Mouse (Mus musculus) heart, adult 18-20 months (tissue): ENCODE measurements around the gene Gm9803. TPM values are rescaled to one million over a fixed set of nuclear protein-coding genes. Genes with fewer than 3 reads are reported as not detected.
A peak's percentile ranks its signal among the peaks of the same experiment; 100 is the strongest.

Source experiments
- DNase-seq, 2 experiments: peaks; one replicate each; pipeline ENCODE4 v3.0.0; 2021 to 2022; ENCODE audit warnings: mixed read lengths in 1 of 2
- total RNA-seq, 2 experiments: library from RNA; stranded (reverse); gene quantifications; 2 replicates each; pipeline ENCODE4 v1.2.3; 2021

Gm9803 gene
- total RNA-seq, 2 experiments from 2014 or later = 8.0 to 9.8 TPM

DNA sequence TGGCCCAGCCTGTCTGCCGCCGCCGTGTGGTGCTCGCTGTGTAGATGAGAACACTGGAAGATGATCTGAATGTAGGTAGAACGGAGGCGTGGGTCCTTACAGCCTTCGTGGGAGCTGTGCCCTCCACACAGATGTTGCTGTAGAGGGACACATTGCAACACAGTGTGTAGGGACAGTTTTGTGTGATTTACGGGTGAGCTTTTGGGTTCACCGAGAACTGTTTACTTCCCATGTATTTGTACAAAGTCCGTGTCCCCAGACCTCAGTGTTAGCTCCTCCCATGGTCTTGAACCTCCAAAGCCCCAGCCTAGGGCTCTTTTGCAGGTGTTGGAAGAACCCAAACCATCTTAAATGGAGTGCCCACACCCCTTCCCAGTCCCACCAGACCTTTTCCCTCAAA is 10.9 kb upstream of the Gm9803 start:
- DNase-seq = no peak

DNA sequence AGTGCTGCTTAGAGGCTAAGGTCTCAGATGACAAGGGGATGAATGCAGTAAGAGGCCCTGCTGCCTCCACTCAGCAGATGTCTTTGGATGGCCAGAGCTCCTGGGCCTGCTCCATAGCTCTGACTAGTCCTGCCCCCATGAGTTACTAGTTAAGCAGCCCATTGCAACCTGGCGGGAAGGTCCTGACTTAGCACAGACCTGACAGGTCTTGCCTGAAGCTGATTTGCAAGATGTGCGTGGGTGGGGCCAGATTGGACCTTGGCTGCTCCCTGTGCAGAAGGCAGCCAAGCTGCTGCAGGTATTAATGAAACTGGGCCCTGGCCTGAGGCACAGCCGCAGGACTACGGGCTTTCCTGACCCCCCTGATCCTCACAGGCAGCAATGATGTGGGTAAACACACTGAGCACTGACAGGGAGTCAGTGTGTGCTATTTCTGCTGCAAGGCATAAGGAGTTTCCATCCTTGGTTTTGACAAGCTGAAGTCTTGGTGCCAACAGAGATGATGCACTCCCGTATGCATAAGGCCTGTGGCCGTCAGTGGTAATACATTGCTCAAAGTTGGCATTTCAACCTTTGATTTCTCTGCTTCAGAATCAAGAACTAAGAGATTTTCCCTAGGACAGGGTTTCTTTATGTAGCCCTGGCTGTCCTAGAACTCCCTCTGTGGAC is 6.8 kb upstream of the Gm9803 start:
- no peak for DNase-seq

- peak; percentile 56 to 57 for DNase-seq
Observed at GRCm38 (mm10) chr10:43517836-43518235, 6.0 kb upstream of the Gm9803 start.

- peak; percentile 66 to 78 for DNase-seq
Observed at GRCm38 (mm10) chr10:43518368-43518767, 5.5 kb upstream of the Gm9803 start.

- no peak for DNase-seq
Observed at GRCm38 (mm10) chr10:43519977-43520376, 3.9 kb upstream of the Gm9803 start.

DNA sequence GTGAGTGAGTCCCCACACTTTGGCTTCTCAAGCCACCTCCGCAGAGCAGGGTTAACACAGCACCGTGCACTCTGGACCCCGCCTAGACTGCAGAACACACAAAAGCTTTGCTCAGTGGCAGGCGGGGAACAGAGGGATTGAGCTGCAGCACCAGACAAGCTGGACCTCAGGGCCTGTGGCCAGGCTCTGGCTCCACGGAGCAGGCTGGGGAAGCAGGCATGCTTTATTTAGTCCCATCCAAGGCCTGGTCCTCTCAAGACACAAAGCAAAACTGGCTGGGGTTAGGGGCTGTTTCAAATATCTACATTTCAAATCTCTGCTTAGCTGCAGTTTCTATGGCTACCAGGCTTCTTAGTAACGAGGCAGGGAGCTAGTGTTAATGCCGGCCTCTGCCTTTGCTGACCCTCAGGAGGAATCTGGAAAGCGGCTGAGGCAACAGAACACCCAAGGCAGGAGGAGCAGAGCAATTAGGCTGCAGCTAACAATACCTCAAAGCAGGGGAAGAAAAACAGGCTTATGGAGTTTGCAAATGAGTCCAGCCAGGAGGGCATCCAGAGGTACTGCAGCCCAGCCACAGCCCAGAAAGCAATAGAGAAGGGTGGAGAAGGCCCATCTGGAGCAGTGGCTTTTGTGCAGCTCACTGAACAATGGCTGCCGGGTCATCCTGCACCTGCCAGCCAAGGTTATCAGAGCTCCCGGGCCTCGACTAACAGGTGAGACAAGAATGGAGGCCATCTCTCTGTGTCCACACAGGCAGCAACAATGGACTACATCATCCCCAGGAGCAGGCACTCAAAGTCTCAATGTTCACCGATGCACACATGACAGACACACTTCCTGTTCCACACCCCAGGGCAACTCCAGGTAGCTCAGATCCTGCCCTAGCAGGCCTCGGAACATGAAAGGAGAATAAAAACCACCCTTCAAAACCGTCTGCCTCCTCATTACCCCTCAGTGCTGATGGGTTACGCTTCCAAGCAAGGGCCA is 3.7 kb downstream of the Gm9803 start:
- no peak for DNase-seq

DNA sequence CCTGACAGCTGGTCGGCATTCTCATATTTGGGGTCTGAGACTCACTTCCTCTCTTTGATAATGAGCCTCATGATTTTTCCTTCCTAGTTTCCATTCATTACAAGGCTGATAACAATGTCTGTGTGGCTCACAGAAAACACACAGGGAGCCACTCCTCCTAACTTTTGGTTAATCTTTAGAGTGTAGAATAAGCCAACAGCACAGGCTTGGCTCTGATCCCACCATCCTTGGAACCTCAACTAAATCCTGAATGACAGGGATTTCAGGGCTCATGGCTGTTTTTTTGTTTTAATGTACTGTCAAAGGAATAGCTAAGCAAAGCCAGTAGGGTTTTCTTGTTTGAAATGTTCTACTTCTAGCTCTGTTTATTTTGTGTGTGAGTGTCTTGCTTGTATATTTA is 10.5 kb downstream of the Gm9803 start:
- no peak for DNase-seq

- DNase-seq = no peak
Observed at GRCm38 (mm10) chr10:43537652-43538051, 13.8 kb downstream of the Gm9803 start.

DNA sequence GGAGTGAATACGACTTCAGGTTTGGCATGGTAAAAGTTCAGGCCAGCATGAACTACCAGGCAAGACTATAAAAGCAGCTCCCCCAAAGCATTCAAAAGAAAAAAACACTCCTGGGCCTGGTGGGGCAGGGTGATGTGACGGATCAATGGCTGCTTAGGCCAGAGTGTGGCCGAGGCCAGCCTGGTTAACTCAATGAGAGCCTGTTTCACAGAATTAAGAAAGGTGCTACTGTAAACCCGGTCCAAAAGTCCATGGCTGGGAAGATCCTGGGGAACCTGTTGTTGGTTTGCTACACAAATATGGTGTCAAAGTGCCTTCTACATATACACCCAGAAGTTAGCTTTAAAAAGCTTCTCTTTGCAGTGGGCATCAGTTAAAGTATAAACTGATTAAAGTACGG is 14.9 kb downstream of the Gm9803 start:
- DNase-seq = no peak

DNA sequence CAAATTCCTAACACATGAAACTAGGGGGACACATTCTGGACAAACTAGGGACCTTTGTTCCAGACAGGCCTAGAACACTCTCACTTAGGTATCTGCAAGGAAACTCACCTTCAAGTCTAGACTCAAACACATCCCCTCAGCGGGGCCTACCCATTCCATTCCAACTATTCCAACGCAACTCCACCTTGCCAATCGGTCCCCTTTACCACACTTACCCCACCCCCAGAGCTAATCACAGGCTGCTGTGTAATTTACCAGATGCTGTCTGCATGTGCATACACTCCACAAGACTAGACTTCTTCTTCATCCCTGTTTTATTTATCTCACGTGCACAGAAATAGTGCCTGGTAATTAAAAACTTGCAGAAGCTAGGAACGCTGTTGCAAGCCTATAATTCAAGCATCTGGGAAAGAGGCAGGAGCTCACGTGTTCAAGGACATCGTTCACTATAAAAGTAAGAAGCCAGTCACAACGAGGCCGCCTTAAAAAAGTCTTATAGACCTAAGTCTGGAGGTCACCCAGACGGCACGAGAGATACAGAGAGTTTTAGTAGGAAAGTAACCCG is 15.9 kb downstream of the Gm9803 start:
- no peak for DNase-seq

DNA sequence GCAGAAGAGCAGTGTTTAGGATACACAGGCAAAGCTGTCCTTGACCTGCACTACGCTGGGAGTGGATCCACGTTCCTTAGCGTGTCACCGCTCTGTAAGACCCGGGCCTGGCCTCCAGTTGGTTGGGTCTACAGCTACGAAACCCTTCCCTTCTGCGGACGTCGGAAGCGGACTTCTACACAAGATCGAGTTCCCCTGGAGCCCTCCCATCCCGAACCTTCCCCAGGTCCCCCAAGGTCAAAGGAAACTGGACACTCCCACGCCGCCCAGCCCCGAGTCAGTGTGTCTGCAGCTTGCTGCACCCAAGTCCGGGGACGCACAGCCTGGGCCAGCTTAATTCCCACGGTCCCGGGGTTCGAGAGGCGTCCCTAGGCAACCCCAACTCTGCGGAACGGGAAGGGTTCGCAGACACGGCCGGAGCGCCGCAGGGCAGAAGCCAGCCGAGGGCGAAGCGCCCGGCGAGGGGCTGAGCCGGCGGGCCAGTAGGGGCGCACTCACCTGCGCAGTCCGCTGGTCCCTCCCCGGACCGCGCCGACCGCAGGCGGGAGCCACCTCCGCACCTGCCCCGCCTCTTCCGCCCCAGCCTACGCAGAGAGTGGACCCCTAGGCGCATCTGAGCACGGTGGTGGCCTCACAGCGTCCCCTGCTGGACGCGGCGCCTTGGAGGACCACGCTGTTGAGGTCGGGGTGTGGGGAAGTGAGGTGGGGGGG is 16.7 kb downstream of the Gm9803 start, which contains the start of gene 1700021F05Rik:
Gene 1700021F05Rik (minus strand): TSS at position 553 of the 711 bp plus-strand sequence.
- DNase-seq = peak; percentile 96 to 97

GRCm38 (mm10) chr10:43541153-43541544 is 17.3 kb downstream of the Gm9803 start:
- DNase-seq = no peak

GRCm38 (mm10) chr10:43549411-43549810 is 25.5 kb downstream of the Gm9803 start:
- DNase-seq = no peak

DNA sequence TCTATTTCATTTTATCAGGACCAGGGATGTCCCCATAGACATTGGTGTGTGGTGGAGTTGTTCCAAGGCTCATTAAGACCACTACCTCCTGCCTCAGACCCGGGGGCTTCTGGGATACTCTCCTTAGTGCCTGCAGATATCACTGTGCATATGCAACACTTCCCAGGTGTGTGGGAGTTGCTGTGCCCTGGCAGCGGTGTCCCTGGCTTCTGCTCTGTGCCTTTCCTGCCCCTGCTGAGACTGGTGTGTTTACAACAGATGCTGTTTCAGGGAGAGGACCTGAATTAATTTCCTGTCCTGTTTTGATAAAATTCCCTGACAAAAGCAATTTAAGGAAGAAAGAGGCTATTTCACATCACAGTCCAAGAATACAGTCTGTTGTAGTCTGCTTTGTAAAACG is 27.0 kb downstream of the Gm9803 start:
- no peak for DNase-seq

DNA sequence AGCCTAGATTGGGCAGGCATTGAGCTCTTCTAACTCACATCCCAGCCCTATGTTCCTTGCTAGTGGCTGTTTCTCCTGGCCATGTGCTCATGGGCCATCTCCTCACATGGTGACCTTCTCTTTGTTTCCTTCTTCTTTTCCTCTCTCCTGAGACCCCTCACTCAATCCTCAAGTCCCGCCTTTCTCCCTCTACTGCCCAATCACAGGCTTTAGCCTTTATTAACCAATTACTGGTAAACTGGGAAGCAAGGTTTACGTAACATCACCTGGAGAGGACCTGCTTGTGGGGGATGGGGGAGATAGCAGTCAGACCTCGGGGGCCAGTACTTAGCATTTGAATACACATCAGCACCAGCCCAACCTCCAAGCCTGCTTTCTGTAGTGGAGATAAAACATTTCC is 27.5 kb downstream of the Gm9803 start:
- no peak for DNase-seq

DNA sequence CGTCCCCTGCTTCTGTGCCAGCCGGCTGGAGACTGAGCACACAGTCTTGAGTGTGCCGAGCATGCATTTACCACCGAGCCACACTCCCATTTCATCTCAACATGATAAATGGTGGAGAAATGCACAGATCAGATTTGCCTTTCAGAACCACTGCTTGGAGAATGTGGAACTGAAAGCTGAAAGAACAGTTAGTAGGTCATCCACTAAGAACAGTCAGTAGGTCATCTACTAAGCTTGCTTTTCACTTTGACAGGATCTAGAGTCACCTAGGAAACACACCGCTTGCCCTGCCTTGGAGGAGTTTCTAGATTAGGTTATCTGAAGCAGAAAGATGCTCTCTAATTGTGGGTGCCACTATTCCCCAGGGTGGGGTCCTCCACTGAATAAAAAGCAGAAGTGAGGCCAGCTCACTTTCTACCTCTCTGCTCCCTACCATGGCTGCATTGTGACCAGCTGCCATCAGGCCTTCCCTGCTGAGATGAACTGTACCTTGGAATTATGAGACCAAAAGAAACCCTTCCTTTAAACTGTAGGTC is 33.8 kb downstream of the Gm9803 start:
- DNase-seq = no peak

DNA sequence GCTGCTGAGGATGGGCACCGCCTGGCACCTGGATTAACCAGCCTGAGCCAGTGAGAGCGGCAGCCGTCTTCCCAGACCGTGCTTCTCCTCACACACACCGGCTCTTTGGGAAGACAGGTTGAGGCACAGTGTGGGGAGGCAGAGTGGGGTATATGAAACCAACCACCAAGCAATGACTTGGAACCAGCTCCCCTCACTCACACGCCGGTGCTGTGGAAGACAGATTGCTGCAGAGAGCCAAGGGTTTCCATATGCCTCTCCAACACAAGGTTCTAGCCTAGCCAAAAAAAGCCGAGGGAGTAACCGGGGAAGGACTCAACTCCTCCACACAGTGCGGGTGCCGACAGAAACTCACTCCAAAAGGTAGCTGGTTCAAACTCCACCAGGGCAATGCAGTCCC is 35.4 kb downstream of the Gm9803 start:
- no peak for DNase-seq

DNA sequence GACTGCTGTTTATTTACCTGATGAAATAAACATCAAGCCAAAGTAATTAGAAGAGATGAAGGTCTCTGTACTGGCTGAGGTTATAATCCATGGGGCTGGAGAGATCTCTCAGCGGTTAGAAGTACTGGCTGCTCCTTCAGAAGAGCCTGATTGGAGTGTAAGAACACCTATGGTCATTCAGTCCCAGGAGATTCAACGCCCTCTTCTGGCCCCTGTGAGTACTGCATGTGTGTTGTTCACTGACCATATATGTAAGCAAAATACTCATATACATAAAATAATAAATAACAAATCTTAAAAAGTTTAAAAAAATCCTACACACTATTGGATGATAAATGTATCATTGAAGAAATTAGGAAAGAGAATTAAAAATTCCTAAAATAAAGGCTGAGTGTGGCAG is 36.9 kb downstream of the Gm9803 start:
- DNase-seq = no peak

- no peak for DNase-seq
Observed at GRCm38 (mm10) chr10:43561311-43561710, 37.4 kb downstream of the Gm9803 start.
